Mouse (Mus musculus): Measurements from ENCODE around the gene Ptprb.

The Ptprb gene

DNA sequence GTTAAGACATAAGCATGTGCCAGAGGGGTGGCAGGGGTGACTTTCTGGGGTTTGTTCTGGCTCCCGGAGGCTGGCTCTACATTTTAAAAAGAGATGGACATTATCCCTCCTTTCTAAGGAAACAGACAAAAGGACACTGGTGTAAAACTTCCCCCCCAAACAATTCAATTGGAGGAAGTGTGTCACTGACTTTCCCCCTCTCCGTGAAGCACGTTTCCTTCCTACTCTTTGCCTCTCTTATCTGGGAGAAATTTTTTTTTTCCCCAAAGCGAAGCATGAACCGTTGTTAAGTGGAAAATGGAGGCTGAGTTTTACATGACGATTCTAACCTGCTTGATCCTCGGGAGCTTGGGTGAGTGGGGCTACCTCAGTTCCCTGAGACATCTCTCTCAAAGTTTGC lies at the start of gene Ptprb:
Gene Ptprb, plus strand, starts transcription at position 244 of the 400 bp plus-strand sequence.
- DNase-seq (ENCODE audit: low read depth) = no peak

DNA sequence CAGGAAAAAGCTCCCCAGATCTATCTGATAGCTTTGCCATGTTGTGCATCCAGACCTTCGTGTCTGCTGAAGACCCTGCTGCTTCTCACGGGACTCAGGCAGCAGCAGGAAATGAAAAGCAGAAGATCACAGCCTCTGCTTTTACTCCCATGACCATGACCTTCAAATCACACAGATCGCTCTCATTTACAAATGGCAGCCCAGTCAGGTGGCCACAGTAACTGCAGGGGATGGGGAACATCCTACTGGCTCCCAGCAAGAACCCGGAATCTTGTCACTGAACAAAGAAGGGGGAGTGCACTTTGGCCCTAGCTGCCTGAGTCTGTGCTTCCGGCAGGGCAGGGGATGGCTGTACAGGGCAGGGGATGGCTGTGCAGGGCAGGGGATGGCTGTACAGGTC lies 40.0 kb upstream of the Ptprb start:
- no peak for DNase-seq (ENCODE audit: low read depth)

GRCm38 (mm10) chr10:116242200-116242599 lies 33.1 kb upstream of the Ptprb start:
- DNase-seq (ENCODE audit: low read depth) = no peak

DNA sequence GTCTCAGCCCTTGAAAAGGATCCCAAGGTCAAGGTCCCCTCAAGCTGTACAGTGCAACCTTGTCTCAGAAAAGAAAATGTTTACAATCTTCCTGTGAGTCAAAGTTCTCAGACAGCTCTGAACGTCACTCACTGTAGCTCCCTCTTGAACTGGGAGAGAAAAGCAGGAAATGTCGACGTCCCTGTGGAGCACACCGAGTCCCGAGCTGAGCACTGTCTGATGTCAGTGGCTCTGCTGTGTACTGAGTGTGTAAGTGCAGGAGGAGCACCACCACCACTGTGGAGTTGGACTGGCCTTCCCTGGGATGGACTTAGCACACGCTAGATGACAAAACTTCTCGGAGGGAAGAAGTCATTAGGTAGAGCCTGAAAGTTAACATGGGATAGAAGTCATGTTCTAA lies 31.9 kb upstream of the Ptprb start:
- DNase-seq (ENCODE audit: low read depth) = no peak

GRCm38 (mm10) chr10:116245632-116246031 lies 29.7 kb upstream of the Ptprb start:
- DNase-seq (ENCODE audit: low read depth) = no peak

DNA sequence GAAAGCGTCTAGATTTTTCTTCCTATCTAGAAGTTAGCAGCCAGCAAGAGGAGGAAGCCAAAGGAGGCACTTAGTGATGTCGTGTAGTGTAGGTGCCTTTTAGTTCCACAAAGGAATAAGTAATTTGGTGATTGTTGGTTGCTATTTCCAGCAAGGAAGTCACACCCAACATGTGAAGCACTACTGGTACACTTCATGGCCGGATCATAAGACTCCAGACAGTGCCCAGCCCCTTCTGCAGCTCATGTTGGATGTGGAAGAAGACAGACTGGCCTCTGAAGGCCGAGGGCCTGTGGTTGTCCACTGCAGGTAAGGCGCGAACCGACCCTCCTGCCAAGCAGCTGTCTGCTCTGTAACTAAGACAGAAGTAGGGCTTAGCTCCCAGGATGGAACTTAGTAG lies 22.7 kb upstream of the Ptprb start:
- DNase-seq (ENCODE audit: low read depth) = no peak

- no peak for DNase-seq (ENCODE audit: low read depth)
Observed at GRCm38 (mm10) chr10:116253972-116254371, 21.4 kb upstream of the Ptprb start.

- no peak for DNase-seq (ENCODE audit: low read depth)
Observed at GRCm38 (mm10) chr10:116259298-116259697, 16.0 kb upstream of the Ptprb start.

DNA sequence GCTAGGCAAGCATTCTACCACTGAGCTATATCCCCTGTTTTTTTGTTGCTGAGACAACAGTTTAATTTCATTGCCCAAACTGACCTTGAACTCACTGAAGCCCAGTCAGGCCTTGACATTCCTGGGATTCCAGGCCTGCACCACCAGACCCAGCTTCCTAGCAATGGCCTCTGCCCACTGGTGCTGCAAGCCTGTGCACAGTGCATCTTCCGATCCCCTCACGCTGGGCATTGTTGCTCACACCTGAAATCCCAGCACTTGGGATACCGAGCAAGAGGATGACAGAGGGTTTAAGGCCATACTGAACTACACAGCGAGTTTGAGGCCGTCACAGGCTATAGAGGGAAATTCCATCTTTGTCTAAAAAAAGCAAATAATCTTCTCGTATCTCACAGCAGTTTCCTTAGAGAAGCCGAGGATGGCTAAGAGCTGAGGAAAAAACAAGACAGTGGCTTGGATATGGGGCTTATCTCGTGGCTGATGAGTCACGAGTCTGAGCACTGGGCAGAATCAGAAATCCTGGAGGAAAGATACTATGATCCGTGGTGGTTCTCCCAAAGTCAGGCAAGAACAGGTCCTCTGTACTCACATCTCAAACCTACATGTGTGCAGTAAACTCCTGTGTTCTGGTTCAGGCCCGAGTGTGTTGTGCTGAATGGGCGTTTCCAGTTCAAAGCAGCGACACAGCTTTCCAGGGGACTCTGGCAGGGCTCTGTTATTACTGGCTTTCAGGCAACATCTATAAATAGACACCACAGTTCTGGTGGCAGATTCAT lies 14.5 kb upstream of the Ptprb start:
- no peak for DNase-seq (ENCODE audit: low read depth)

DNA sequence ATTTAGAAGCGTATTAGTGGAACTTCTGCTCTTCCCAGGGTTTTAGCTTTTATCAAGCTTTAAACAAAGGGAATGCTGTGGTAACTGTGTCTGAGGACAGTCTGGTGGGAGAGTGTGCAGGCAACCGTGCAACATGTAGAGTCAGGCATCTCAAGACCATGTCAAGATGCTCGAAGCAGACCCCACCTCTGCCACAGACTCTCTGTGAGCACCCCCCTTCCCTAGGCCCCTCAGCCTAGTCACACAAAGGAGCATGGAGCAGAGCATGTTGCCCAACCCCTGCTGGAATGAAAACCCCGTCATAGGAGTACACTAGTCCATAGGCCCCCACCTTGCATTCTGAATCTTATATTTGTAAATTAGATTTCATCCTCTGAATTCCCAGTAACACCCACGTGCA lies 13.8 kb upstream of the Ptprb start:
- DNase-seq (ENCODE audit: low read depth) = no peak

GRCm38 (mm10) chr10:116264521-116264920 lies 10.8 kb upstream of the Ptprb start:
- DNase-seq (ENCODE audit: low read depth) = no peak

GRCm38 (mm10) chr10:116266561-116267433 lies 8.5 kb upstream of the Ptprb start:
- DNase-seq (ENCODE audit: low read depth) = no peak

DNA sequence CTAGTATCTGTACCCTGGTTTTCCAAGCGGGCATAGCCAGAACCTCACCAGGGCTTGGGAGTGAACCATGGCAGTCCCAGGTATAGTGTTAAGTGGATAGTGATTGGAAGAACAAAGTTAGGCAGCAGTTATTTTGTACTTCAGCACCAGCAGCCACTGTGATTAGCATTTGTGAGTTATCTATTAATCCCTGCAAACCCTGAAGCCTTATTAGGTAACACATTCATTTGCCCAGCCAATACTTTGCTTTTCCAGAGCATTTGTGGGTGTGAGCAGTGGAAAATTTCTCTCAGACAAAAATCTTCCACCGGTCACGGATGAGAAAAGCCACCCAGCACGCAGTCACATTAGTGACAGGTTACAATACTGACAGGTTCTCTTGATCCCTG lies 7.9 kb upstream of the Ptprb start:
- no peak for DNase-seq (ENCODE audit: low read depth)

- no peak for DNase-seq (ENCODE audit: low read depth)
Observed at GRCm38 (mm10) chr10:116268343-116268742, 7.0 kb upstream of the Ptprb start.

DNA sequence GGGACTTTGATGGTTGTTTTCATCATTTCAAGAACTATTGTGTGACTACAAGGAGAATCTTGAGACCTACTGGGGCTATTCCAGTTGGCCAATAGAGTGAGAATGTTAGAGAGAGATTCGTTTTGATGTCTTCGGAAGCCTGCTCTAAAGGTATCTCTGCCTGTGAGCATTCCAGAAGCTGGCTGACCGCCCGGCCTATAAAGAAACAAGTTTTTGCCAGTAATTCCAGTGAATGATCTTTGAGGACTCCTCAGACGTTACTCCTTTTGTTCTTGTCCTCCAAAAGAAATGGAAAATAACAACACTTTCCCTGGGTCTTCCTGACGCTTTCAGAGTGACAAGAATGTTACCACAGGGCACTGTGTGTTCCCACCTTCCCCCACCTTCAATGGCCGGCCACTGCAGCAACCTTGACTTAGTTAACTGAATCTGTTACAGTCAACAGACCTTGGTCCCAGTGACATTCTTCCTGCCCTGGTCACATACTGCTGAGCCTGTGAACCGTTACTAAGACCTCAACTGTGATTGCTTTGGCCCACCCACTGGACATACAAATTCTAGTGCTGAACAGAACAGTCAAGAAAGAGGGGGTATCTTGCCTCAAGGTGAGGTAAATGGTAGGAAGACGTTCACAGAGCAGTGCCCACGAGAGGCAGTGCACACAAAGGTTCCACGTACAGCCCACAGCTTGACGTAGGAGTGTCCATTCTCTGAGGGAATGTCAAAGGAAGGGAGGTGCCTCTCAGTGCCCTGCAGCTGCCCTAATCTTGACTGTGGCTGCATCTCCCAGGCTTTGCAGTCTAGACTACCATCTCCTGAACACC lies 4.5 kb upstream of the Ptprb start:
- DNase-seq (ENCODE audit: low read depth) = no peak

DNA sequence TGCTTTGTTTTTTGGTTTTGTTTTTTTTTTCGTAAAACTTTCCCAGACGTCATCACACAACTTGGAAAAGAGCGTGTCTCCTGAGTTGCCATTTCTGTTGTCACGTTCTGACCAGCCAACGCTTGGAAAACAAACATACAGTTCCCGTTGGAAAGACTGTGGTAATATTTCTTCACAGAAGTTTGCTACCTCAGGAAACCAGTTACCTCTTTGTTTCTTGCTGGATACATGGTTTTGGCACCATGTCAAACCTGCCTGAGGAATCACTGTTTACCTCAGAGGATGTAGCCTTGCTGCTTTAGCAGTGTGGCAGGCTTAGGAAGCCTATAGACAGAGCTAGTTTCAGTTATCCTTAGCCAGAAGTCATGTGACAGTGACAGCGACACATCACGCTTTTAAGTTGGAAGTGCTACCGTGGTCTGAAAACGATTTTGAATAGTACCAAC lies 3.8 kb upstream of the Ptprb start:
- DNase-seq (ENCODE audit: low read depth) = no peak

GRCm38 (mm10) chr10:116272156-116272555 lies 3.2 kb upstream of the Ptprb start:
- no peak for DNase-seq (ENCODE audit: low read depth)

GRCm38 (mm10) chr10:116286697-116287344 lies 11.5 kb downstream of the Ptprb start:
- DNase-seq (ENCODE audit: low read depth) = no peak

GRCm38 (mm10) chr10:116288130-116288529 lies 12.8 kb downstream of the Ptprb start:
- DNase-seq (ENCODE audit: low read depth) = no peak

- DNase-seq (ENCODE audit: low read depth) = no peak
Observed at GRCm38 (mm10) chr10:116290483-116290882, 15.2 kb downstream of the Ptprb start.

GRCm38 (mm10) chr10:116291153-116291755 lies 15.9 kb downstream of the Ptprb start:
- DNase-seq (ENCODE audit: low read depth) = no peak
